ENCODE assay signal across 8 mouse cellular contexts in the genomic region with DNA sequence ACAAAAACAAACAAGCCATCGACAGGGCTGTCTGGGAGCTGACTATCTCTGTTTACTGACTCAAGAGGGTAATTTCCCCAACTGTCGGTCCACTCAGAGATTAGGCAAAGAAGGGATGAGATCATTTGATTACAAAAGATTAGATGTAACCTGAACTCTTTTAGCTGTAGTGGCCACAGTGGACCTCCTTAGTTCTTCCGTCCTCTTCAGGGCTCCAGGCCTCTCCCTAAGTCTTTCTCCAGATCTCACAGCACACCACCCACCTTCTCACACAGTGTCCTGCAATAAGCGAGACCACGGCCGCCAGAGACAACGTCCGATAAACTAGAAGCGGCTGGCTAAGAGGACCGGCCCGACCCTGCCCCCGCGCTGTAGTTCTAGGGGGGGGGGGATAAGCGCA. TPM values are rescaled to one million over a fixed set of nuclear protein-coding genes. Genes with fewer than 3 reads are reported as not detected.
DNase-seq lines count a peak whose midpoint lies in the region; ATAC-seq and TF ChIP-seq lines count a peak whose summit lies in the region.

No protein-coding gene starts in this region.

- peak overlapping the region; percentile 62 for H3K9ac ChIP-seq in heart, adult 2 months (ENCODE audit: low read depth, low read length)
- H3K9ac ChIP-seq in MEL (ENCODE audit: control insufficient read depth, low read depth, low read length, poor library complexity, severe bottlenecking): peak overlapping the region; percentile 77

- no peak for TF ChIP-seq CTCF in heart, adult 2 months (IDR thresholded peaks at IDR 0.05)
- no peak for TF ChIP-seq CTCF in MEL (IDR thresholded peaks at IDR 0.05 in 2 of 3, conservative IDR thresholded peaks at IDR 0.05 in 1 of 3; ENCODE audit: control insufficient read depth in 1 of 3, insufficient read depth in 1 of 3, low read depth in 2 of 3, low read length in 3 of 3, poor library complexity in 1 of 3, severe bottlenecking in 1 of 3)

- TF ChIP-seq POLR2A in heart, adult 2 months (IDR thresholded peaks at IDR 0.05; ENCODE audit: insufficient read depth, low read depth, low read length): no peak
- no peak for TF ChIP-seq POLR2A in MEL (IDR thresholded peaks at IDR 0.05; ENCODE audit: control insufficient read depth in 1 of 2, insufficient read depth in 1 of 2, low read depth in 1 of 2, low read length in 2 of 2, poor library complexity in 1 of 2)

- H3K27me3 ChIP-seq in heart, adult 2 months (ENCODE audit: control insufficient read depth, insufficient read depth, low read length): no peaks in the 10 kb centered on the region
- no peaks in the 10 kb centered on the region for H3K27me3 ChIP-seq in MEL (ENCODE audit: control insufficient read depth in 1 of 2, insufficient read depth in 2 of 2, low read length in 2 of 2)

- H3K4me1 ChIP-seq in heart, adult 2 months (ENCODE audit: control insufficient read depth, insufficient read depth, low read length): peaks cover 9% of the 10 kb centered on the region
- peaks cover 2 to 25% of the 10 kb centered on the region in 2 experiments; a peak in 3 of 4 replicates for H3K4me1 ChIP-seq in MEL (ENCODE audit: control insufficient read depth in 1 of 2, insufficient read depth in 2 of 2, low read length in 2 of 2)

- WGBS in heart, adult 2 months: 0% methylated on average over 14 of the region's 14 CpGs

- no peaks in the 10 kb centered on the region for H3K36me3 ChIP-seq in heart, adult 2 months (ENCODE audit: control insufficient read depth, insufficient read depth, low read length)
- H3K36me3 ChIP-seq in MEL (ENCODE audit: control insufficient read depth in 1 of 2, insufficient read depth in 2 of 2, low read length in 2 of 2): peaks cover 0 to 18% of the 10 kb centered on the region in 2 experiments; a peak in 2 of 4 replicates

- no peak for TF ChIP-seq EP300 in heart, adult 2 months (IDR thresholded peaks at IDR 0.05; ENCODE audit: insufficient read depth, low read depth, low read length)
- no peak for TF ChIP-seq EP300 in MEL (IDR thresholded peaks at IDR 0.05; ENCODE audit: low read depth in 1 of 2, low read length in 2 of 2)

- peak; percentile 1 to 4; a peak in 1 of 4 replicates for ATAC-seq in hematopoietic stem cell, adult 5-6 weeks (replicated peaks in 1 of 2; ENCODE audit: insufficient read depth in 1 of 2, low FRiP score in 2 of 2, low TSS enrichment in 1 of 2, low read depth in 1 of 2, poor library complexity in 2 of 2, severe bottlenecking in 2 of 2)

- intact Hi-C loops in heart, adult 2 months (cut with DNase I): no loop called here
- intact Hi-C loops in left cerebral cortex, postnatal 10 days (cut with DNase I): loop anchor here (5.0 kb wide), 1 partner anchor 221 kb away; no protein-coding TSS in a partner anchor

- no peak for TF ChIP-seq RAD21 in MEL (IDR thresholded peaks at IDR 0.05; ENCODE audit: low read depth, low read length)

- H3K27ac ChIP-seq in heart, adult 2 months: peak overlapping the region; percentile 76
- peak overlapping the region; percentile 91 for H3K27ac ChIP-seq in MEL (ENCODE audit: control insufficient read depth, low read depth, low read length)

- peak overlapping the region; percentile 59 for H3K4me3 ChIP-seq in heart, adult 2 months
- H3K4me3 ChIP-seq in MEL (ENCODE audit: control insufficient read depth in 1 of 2, insufficient read depth in 1 of 2, low read depth in 2 of 2, low read length in 2 of 2): peak overlapping the region; percentile 28 to 96

- no peak for DNase-seq in heart, adult 2 months
- DNase-seq in heart, adult 8-10 months (ENCODE audit: low spot score): no peak
- no peak for DNase-seq in MEL (ENCODE audit: low read depth, low spot score)
- peak; percentile 59 for DNase-seq in lung, postnatal 36 days
- DNase-seq in ovary, postnatal 14 days (ENCODE audit: low spot score): no peak
- no peak for DNase-seq in left cerebral cortex, postnatal 10 days (ENCODE audit: extremely low spot score in 1 of 2, low spot score in 2 of 2)
- DNase-seq in frontal cortex, postnatal 25 days (ENCODE audit: low spot score in 2 of 2): no peak

- H3K9me3 ChIP-seq in MEL (replicated peaks; ENCODE audit: insufficient read depth, low read length): no peaks in the 10 kb centered on the region

- H3K79me2 ChIP-seq in heart, adult 2 months (replicated peaks; ENCODE audit: control insufficient read depth, insufficient read depth, low read length): no peaks in the 10 kb centered on the region; the same call in 1 of the 2 replicates
- peaks cover 30% of the 10 kb centered on the region for H3K79me2 ChIP-seq in MEL (ENCODE audit: control insufficient read depth, insufficient read depth, low read length, poor library complexity)

TF ChIP-seq in MEL, 35 proteins besides CTCF, POLR2A, EP300 and RAD21 (continues in another document):
- peak; percentile 31; the same call in 1 of the 2 replicates for TF ChIP-seq TCF12 (IDR thresholded peaks at IDR 0.05; ENCODE audit: low read depth, low read length)
- 0 out of 2 replicates have a peak, but pooled peaks have one; percentile 5 for TF ChIP-seq RCOR1 (IDR thresholded peaks at IDR 0.05; ENCODE audit: low read depth, low read length)
- no peak; the same call in 1 of the 2 replicates for TF ChIP-seq MAX (IDR thresholded peaks at IDR 0.05; ENCODE audit: low read length)
- no peak; the same call in none of the 2 replicates for TF ChIP-seq MXI1 (IDR thresholded peaks at IDR 0.05; ENCODE audit: low read depth, low read length)
- no peak for TF ChIP-seq MEF2A (IDR thresholded peaks at IDR 0.05; ENCODE audit: extremely low read depth, insufficient replicate concordance, low read depth, low read length, poor library complexity, severe bottlenecking)
- TF ChIP-seq UBTF (IDR thresholded peaks at IDR 0.05; ENCODE audit: borderline replicate concordance, insufficient read depth, low read depth, low read length): no peak
- no peak for TF ChIP-seq KAT2A (conservative IDR thresholded peaks at IDR 0.05; ENCODE audit: low read depth, low read length)
- no peak for TF ChIP-seq E2F4 (IDR thresholded peaks at IDR 0.05; ENCODE audit: borderline replicate concordance, low read depth, low read length)
- TF ChIP-seq SMC3 (IDR thresholded peaks at IDR 0.05; ENCODE audit: low read depth, low read length): no peak
- TF ChIP-seq HCFC1 (IDR thresholded peaks at IDR 0.05; ENCODE audit: low read depth, low read length): no peak
- TF ChIP-seq USF2 (IDR thresholded peaks at IDR 0.05; ENCODE audit: borderline replicate concordance in 1 of 2, insufficient read depth in 1 of 2, low read depth in 1 of 2, low read length in 2 of 2): no peak
- TF ChIP-seq NRF1 (IDR thresholded peaks at IDR 0.05; ENCODE audit: insufficient read depth, low read depth, low read length, poor library complexity, severe bottlenecking): no peak
- no peak for TF ChIP-seq MAZ (IDR thresholded peaks at IDR 0.05; ENCODE audit: low read depth, low read length)
- TF ChIP-seq BHLHE40 (IDR thresholded peaks at IDR 0.05; ENCODE audit: borderline replicate concordance, low read depth, low read length): no peak
- TF ChIP-seq ELF1 (IDR thresholded peaks at IDR 0.05; ENCODE audit: low read depth, low read length): no peak
- TF ChIP-seq TAL1 (IDR thresholded peaks at IDR 0.05; ENCODE audit: low read length): no peak
- no peak for TF ChIP-seq ZNF384 (IDR thresholded peaks at IDR 0.05; ENCODE audit: low read depth, low read length)
- no peak for TF ChIP-seq ZC3H11A (IDR thresholded peaks at IDR 0.05; ENCODE audit: low read depth, low read length)
- TF ChIP-seq CHD1 (IDR thresholded peaks at IDR 0.05; ENCODE audit: low read depth, low read length): no peak
- TF ChIP-seq ZMIZ1 (IDR thresholded peaks at IDR 0.05; ENCODE audit: low read depth, low read length): no peak
- TF ChIP-seq TBP (IDR thresholded peaks at IDR 0.05; ENCODE audit: low read depth, low read length): no peak
- no peak for TF ChIP-seq MYC (IDR thresholded peaks at IDR 0.05; ENCODE audit: low read depth, low read length)

RNA-seq across cellular contexts. Expression of a gene that starts 0.2 kb away (rescaled TPM):
- 100 to 1,000 TPM; 151 to 167 TPM for total RNA-seq in heart, adult 2 months (2021)
- polyA plus RNA-seq in heart, adult 2 months (2012; rRNA removed): 89.8 and 118 TPM in 2 replicates
- total RNA-seq in heart, adult 8-10 months (2022): 100 to 1,000 TPM in 3 of 4 experiments, 10 to 100 TPM in 1; 87.1 to 234 (median 146) TPM
- total RNA-seq in MEL (2012; rRNA removed): 5.1 and 10.0 TPM in 2 replicates
- 10 to 100 TPM in 1 of 2 experiments, not detected in 1; 24.5 TPM for polyA plus RNA-seq in MEL (2012; ENCODE audit: insufficient read depth in 1 of 2, insufficient read length in 2 of 2, low read depth in 1 of 2, low replicate concordance in 2 of 2, missing spikeins in 1 of 2)
- total RNA-seq in hematopoietic stem cell, adult 5-6 weeks (2017): 1.4 and 3.5 TPM in 2 replicates
- 10 to 100 TPM in 1 of 2 experiments, 1 to 10 TPM in 1; 9.4 to 11.8 TPM for total RNA-seq in left cerebral cortex, postnatal 10 days (2021)

RNA-seq across cellular contexts. Expression of a gene that starts 6.4 kb away (rescaled TPM):
- 10 to 100 TPM; 29.0 to 36.0 TPM for total RNA-seq in heart, adult 2 months (2021)
- 26.1 and 40.8 TPM in 2 replicates for polyA plus RNA-seq in heart, adult 2 months (2012; rRNA removed)
- total RNA-seq in heart, adult 8-10 months (2022): 10 to 100 TPM; 27.2 to 38.4 (median 32.0) TPM
- 36.0 and 49.9 TPM in 2 replicates for total RNA-seq in MEL (2012; rRNA removed)
- 10 to 100 TPM in 1 of 2 experiments, not detected in 1; 42.3 TPM for polyA plus RNA-seq in MEL (2012; ENCODE audit: insufficient read depth in 1 of 2, insufficient read length in 2 of 2, low read depth in 1 of 2, low replicate concordance in 2 of 2, missing spikeins in 1 of 2)
- 62.0 and 62.6 TPM in 2 replicates for total RNA-seq in hematopoietic stem cell, adult 5-6 weeks (2017)
- total RNA-seq in left cerebral cortex, postnatal 10 days (2021): 1 to 10 TPM; 1.9 to 2.7 TPM

RNA-seq across cellular contexts. Expression of a gene that starts 42.1 kb away (rescaled TPM):
- total RNA-seq in heart, adult 2 months (2021): 10 to 100 TPM; 21.2 to 21.4 TPM
- polyA plus RNA-seq in heart, adult 2 months (2012; rRNA removed): 30.3 and 37.0 TPM in 2 replicates
- 10 to 100 TPM; 17.3 to 24.0 (median 19.9) TPM for total RNA-seq in heart, adult 8-10 months (2022)
- 7.5 TPM in 2 replicates for total RNA-seq in MEL (2012; rRNA removed)
- 10 to 100 TPM in 1 of 2 experiments, not detected in 1; 11.8 TPM for polyA plus RNA-seq in MEL (2012; ENCODE audit: insufficient read depth in 1 of 2, insufficient read length in 2 of 2, low read depth in 1 of 2, low replicate concordance in 2 of 2, missing spikeins in 1 of 2)
- 11.5 and 37.2 TPM in 2 replicates for total RNA-seq in hematopoietic stem cell, adult 5-6 weeks (2017)
- total RNA-seq in left cerebral cortex, postnatal 10 days (2021): 10 to 100 TPM; 14.3 to 16.6 TPM

RNA-seq across cellular contexts. Expression of a gene that starts 44.4 kb away (rescaled TPM):
- 1 to 10 TPM; 5.2 to 6.5 TPM for total RNA-seq in heart, adult 2 months (2021)
- polyA plus RNA-seq in heart, adult 2 months (2012; rRNA removed): 4.1 and 5.0 TPM in 2 replicates
- total RNA-seq in heart, adult 8-10 months (2022): 10 to 100 TPM in 1 of 4 experiments, 1 to 10 TPM in 3; 5.6 to 10.3 (median 6.4) TPM
- total RNA-seq in MEL (2012; rRNA removed): 0.35 and 0.36 TPM in 2 replicates
- under 1 TPM in 1 of 2 experiments, not detected in 1; 0.35 TPM for polyA plus RNA-seq in MEL (2012; ENCODE audit: insufficient read depth in 1 of 2, insufficient read length in 2 of 2, low read depth in 1 of 2, low replicate concordance in 2 of 2, missing spikeins in 1 of 2)
- 0.25 and 0.50 TPM in 2 replicates for total RNA-seq in hematopoietic stem cell, adult 5-6 weeks (2017)
- 1 to 10 TPM; 4.0 TPM for total RNA-seq in left cerebral cortex, postnatal 10 days (2021)
